Mouse (Mus musculus) gastrocnemius, postnatal 36 days (tissue): ENCODE results near the gene Atg2a. TPM values are rescaled to one million over a fixed set of nuclear protein-coding genes. Genes with fewer than 3 reads are reported as not detected.

Experiments used
- DNase-seq, 2 experiments: peaks; one replicate each; pipeline ENCODE4 v3.0.0; 2022
- intact Hi-C: fragments of 180-260 bp; cut with DNase I; formaldehyde crosslinking; loops from one replicate; pipeline ENCODE4 v1.15.1; 2025
- total RNA-seq, 2 experiments: library from RNA; stranded (reverse); gene quantifications; 2 replicates each; pipeline ENCODE4 v1.2.3; 2021

The Atg2a gene
- total RNA-seq, 2 experiments from 2014 or later, result 16.5 to 18.0 TPM

GRCm38 (mm10) chr19:6242281-6242680 is 813 bp downstream of the Atg2a start:
- no peak for DNase-seq
- intact Hi-C loops, result no loop called here

GRCm38 (mm10) chr19:6243226-6243625 is 1.8 kb downstream of the Atg2a start:
- intact Hi-C loops, result no loop called here
- no peak for DNase-seq

- no peak for DNase-seq
- intact Hi-C loops, result loop anchor here (5.0 kb wide), 1 partner anchor 701 kb away; no protein-coding TSS in a partner anchor
These were observed 4.3 kb downstream of the Atg2a start for GRCm38 (mm10) chr19:6245806-6246205.

DNA sequence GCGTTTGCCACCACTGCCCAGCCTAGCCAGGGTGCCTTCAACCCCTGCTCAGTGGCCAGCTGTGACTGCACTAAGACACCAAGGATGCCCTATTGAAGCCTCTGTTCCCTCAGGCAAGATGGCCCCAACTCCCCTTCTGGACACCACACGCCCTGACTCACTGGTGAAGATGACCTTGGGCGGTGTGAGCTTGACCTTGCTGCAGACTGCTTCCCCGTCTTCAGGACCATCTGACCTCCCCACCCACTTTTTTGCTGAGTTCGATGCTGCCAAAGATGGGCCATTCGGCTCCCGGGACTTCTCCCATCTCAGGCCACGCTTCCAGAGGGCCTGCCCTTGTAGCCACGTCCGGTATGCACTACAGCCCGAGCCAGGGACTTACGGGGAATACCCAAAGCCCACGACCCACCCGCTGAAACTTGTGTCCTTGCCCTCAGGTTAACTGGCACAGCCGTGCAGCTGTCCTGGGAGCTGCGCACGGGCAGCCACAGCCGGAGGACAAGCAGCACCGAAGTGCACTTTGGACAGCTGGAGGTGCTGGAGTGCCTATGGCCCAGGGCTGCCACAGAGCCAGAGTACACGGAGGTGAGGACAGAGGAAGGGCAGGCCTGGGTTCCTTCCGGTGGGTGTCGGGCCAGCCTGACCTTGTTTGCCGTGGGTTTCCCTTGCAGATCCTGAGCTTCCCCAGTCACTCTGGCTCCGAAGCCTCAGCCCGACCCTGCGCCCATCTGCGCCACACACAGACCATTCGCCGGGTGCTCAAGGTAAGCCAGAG is 6.2 kb downstream of the Atg2a start:
- no peak for DNase-seq
- intact Hi-C loops, result loop anchor here (5.0 kb wide), 1 partner anchor 700 kb away; no protein-coding TSS in a partner anchor

DNA sequence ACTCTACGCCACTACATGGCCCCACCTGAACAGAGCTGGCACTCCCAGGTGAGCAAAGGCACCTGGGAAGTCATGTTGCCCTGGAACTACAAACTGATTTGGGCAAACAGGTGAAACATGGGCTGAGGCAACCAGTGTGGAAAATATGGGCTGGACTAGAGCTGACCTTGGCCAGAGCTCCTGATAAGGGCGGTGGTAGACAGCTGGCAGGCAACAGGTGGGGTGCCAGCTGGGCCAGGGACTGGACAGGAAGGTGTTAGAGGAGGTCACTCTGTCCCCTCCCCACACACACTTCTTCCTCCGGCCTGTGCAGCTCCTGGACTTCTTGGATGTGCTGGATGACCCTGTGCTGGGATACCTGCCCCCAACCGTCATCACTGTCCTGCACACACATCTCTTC is 11.6 kb downstream of the Atg2a start:
- intact Hi-C loops, result no loop called here
- no peak for DNase-seq

- no peak for DNase-seq
- intact Hi-C loops, result no loop called here
These were observed 19.0 kb downstream of the Atg2a start for GRCm38 (mm10) chr19:6260428-6260827.

DNA sequence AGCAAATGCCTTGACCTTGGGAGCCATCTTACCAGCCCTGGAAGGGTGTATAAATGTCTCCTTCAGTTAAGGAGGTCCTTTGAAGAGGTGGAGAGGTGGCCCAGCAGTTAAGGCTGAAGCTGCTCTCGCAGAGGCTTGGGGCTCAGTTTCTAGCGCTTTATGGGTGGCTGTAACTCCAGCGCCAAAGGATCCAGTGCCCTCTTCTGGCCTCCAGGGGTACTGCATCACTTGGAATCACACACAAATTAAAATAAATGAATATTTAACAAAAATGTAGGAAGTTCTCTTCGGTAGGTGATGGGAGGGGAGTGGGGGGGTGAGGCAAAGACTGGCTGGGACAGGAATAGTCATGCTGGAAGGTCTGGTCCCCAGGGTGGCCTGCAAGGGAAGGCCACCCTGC is 19.5 kb downstream of the Atg2a start:
- no peak for DNase-seq
- intact Hi-C loops, result no loop called here

GRCm38 (mm10) chr19:6261379-6261778 is 19.9 kb downstream of the Atg2a start:
- intact Hi-C loops, result no loop called here
- no peak for DNase-seq

- intact Hi-C loops, result no loop called here
- peak; percentile 53 to 74 for DNase-seq
These were observed 20.8 kb downstream of the Atg2a start for GRCm38 (mm10) chr19:6262222-6262621.

DNA sequence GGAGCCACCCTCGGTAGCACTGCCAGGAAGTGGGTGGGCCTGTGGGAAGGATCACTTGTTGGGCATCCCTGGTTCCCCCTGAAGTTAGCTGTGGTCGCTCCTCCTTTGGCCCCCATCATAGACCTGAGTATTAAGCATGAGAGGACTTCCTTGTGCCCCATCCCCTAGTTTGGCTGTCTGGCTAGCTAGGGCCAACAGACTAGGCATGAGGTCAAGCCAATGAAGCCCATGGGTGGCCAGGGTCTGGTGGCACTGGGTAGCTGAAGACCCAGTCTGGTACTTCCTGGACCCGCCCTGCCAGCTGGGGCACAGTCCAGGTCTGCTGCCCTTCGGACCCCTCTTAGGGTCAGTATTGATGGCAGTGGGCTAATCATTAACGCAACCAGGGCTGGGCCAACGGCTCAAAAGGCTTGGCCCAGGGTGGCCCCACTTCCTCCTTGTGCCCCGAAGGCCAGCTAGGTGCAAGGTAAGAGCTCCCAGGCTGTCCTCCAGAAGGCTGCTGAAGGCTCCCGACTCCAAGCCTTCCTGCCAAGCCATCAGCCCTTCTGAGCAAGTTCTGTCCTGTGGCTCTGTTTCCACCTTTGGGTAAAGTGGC is 21.5 kb downstream of the Atg2a start:
- intact Hi-C loops, result no loop called here

DNA sequence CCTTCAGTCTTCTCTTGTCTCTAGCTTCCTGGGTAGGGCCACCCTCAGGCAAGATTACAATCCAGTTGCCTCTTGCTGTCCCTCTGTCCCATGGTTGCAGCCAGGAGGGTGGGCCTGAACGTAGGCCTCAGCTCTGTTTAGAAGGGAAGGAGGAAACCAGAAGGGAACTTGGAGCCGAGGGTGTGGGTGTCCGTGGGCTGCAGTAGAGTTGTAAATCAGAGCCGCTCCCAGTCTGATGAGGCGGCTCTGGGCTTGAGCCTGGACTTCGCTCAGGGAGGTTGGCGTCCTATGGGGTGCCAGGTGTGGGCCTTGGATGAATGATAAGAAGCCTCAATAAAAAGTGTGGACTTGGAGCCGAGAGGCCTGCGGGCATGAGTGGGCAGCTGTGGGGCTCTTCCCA is 22.7 kb downstream of the Atg2a start:
- no peak for DNase-seq
- intact Hi-C loops, result loop anchor here (2.0 kb wide), 1 partner anchor 67 kb away; no protein-coding TSS in a partner anchor

More for the DNA sequence above, 21.5 kb downstream of the Atg2a start:
- no peak for DNase-seq

DNA sequence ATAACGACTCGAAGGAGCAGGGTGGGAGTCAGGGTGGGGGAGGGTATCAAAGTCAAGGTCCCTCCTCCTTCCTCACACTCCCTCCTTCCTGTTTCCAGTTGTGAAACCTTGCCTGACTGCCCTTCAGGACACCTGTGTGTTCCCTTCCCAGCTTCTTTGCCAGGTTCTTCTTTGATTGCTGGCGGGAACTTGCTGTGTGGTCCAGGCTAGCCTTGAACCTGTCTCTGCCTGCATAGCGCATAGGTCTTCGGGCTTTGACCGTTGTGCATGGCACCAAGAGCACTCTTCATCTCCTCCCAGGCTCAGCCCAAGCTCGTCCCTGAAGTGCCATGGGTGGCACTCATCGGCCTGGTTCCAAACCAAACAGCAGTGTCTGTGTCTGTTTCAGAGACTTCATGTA is 23.5 kb downstream of the Atg2a start:
- intact Hi-C loops, result loop anchor here (2.0 kb wide), 1 partner anchor 66 kb away; no protein-coding TSS in a partner anchor

GRCm38 (mm10) chr19:6265727-6266182 is 24.3 kb downstream of the Atg2a start:
- intact Hi-C loops, result loop anchor here (2.0 kb wide), 1 partner anchor 65 kb away; no protein-coding TSS in a partner anchor
- DNase-seq, result no peak

More for the DNA sequence above, 23.5 kb downstream of the Atg2a start:
- no peak for DNase-seq

- intact Hi-C loops, result loop anchor here (1.0 kb wide), 1 partner anchor 37 kb away; no protein-coding TSS in a partner anchor
- DNase-seq, result no peak
These were observed 26.1 kb downstream of the Atg2a start for GRCm38 (mm10) chr19:6267306-6268169.

- DNase-seq, result peak; percentile 83 to 86
These were observed 26.7 kb downstream of the Atg2a start for GRCm38 (mm10) chr19:6268170-6268528.

DNA sequence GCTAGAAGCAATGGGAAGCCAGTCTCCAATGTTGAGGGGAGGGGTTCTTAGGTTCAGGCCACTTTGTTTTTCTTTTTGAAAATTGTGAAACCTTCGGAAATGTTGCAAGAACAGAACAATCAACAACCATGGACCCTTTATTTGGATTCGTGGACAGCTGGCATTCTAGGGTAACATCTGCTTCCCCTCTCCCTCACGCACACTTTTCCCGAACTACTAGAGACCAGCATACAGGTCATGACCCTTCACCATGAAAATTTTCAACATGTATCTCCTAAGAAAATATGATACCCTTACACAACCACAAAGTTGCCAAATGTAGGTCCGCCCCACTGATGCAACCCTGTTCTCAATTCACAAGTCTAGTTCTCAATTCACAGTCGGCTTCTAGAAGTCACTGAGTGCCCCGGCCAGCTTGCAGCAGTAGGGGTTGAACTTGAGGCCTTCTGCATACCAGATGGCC is 27.2 kb downstream of the Atg2a start:
- intact Hi-C loops, result loop anchor here (1.0 kb wide), 1 partner anchor 36 kb away; no protein-coding TSS in a partner anchor
- no peak for DNase-seq

More at GRCm38 (mm10) chr19:6268170-6268528, 26.7 kb downstream of the Atg2a start:
- intact Hi-C loops, result loop anchor here (1.0 kb wide), 1 partner anchor 36 kb away; no protein-coding TSS in a partner anchor

- intact Hi-C loops, result no loop called here
These were observed 28.5 kb downstream of the Atg2a start for GRCm38 (mm10) chr19:6269798-6270475.

DNA sequence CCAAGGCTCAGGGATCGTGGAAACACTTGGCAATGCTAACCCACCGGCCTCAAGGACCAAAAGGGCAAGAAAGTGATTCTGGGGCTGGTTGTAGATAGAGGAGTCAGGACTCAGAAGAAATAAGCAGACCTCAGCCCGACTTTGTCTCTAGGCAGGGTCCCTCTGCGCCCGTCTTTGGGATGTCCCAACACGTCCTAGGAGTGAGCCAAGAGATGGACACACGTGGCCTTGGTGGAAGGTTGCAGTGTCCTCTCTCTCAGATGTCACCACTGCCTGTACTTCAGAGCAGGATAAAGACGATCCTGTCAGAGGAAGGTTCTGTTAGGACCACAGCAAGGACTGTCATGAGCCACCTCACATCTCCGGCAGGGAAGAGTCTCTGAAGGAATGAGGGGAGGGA is 29.2 kb downstream of the Atg2a start:
- intact Hi-C loops, result no loop called here

More at GRCm38 (mm10) chr19:6269798-6270475, 28.5 kb downstream of the Atg2a start:
- DNase-seq, result no peak

GRCm38 (mm10) chr19:6271206-6271605 is 29.7 kb downstream of the Atg2a start:
- intact Hi-C loops, result no loop called here
- no peak for DNase-seq

More for the DNA sequence above, 29.2 kb downstream of the Atg2a start:
- DNase-seq, result no peak

DNA sequence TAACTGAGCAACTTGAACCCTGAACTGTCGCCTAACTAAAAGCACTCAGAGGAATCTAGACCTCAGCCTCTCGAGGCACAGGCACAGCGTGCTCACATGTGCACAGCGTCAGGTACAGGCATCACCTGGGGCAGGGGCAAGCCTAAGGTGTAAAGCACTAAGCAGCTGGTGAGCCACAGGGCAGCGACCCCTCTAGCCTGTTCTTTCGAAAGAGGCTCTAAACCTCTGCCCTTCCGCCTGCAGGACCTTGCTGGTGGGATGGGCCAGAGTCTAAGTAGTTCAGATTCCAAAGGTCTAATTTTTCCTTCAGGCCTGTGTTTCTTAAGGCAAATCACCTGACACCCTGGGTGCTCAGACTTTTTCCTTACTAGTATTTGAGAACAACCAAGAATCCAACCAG is 30.6 kb downstream of the Atg2a start:
- intact Hi-C loops, result no loop called here
- no peak for DNase-seq
